Mouse (Mus musculus): ENCODE results near the gene Ccdc82. TPM values are rescaled to one million over a fixed set of nuclear protein-coding genes. Genes with fewer than 3 reads are reported as not detected.

Gene Ccdc82
- polyA plus RNA-seq, 1 experiment = 0.70 TPM

DNA sequence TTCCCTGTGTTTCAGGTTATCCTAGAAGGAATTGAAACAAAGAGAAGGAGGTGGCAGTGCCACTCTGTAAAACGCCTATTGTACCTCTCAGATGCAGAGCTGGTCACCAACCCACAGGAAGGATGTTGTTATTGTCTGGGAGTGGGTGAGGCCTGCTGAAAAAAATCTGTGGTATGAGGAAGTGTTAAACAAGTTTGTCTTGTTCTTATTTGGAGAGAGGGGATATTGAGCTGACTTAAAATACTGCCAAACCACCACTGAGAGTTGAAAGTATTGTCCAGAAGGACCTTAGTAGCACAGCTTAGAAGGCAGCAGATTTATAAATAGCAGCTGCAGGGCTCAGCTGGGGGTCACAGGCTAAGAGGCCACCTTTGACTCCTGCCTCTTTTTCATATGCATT lies 76.9 kb downstream of the Ccdc82 start:
- H3K4me1 ChIP-seq = peaks cover 13% of the 10 kb centered on the region
- peaks cover 9% of the 10 kb centered on the region for H3K27me3 ChIP-seq (replicated peaks)
- no peak overlapping the region for H3K4me3 ChIP-seq (replicated peaks)
- no peaks in the 10 kb centered on the region for H3K36me3 ChIP-seq (replicated peaks; ENCODE audit: low read length)
- no peak for TF ChIP-seq GATA1 (IDR thresholded peaks at IDR 0.05; ENCODE audit: borderline replicate concordance, low read length)
- no peak for TF ChIP-seq FLI1 (IDR thresholded peaks at IDR 0.05; ENCODE audit: low read length)
- H3K9me3 ChIP-seq = no peaks in the 10 kb centered on the region

Other genes starting within 250 kb of the Ccdc82 start
- gene Jrkl, start 1.1 kb upstream of the Ccdc82 start, polyA plus RNA-seq (2012; ENCODE audit: insufficient read depth, low replicate concordance) = not detected in 2 replicates
- gene Maml2, start 51.0 kb downstream of the Ccdc82 start, polyA plus RNA-seq (2012; ENCODE audit: insufficient read depth, low replicate concordance) = 0.09 TPM in 1 of 2 replicates, not detected in the other
- gene Gm17571, start 199.8 kb downstream of the Ccdc82 start, polyA plus RNA-seq (2012; ENCODE audit: insufficient read depth, low replicate concordance) = not detected in 2 replicates

Measured in megakaryocyte, embryonic 14.5 days (primary cell).